Mouse (Mus musculus) C2C12 (cell line): ENCODE data around the gene Kcnj13.

ENCODE experiments used
- CEBPB ChIP-seq: IDR thresholded peaks from one replicate; pipeline ENCODE4 v1.6.1; 2011; ENCODE audit warnings: low read depth, mild to moderate bottlenecking, control low read depth, moderate library complexity
- CTCF ChIP-seq: IDR thresholded peaks from one replicate; pipeline ENCODE4 v1.5.1; 2011; ENCODE audit not compliant: control insufficient read depth, insufficient read depth, insufficient read length
- MAX ChIP-seq: IDR thresholded peaks from one replicate; pipeline ENCODE4 v1.6.1; 2011; ENCODE audit warnings: mild to moderate bottlenecking, control low read depth

- TF ChIP-seq CTCF (no peak), CEBPB (no peak), MAX (no peak)
These were observed 10.2 kb upstream of the Kcnj13 start for GRCm38 (mm10) chr1:87404710-87405109.
